Mouse (Mus musculus) cerebellum, adult 9-10 months (tissue): ENCODE results near the gene Wdr5.

Experiments used
- DNase-seq: peaks from one replicate; pipeline ENCODE4 v3.0.0; 2022

Gene Wdr5

DNA sequence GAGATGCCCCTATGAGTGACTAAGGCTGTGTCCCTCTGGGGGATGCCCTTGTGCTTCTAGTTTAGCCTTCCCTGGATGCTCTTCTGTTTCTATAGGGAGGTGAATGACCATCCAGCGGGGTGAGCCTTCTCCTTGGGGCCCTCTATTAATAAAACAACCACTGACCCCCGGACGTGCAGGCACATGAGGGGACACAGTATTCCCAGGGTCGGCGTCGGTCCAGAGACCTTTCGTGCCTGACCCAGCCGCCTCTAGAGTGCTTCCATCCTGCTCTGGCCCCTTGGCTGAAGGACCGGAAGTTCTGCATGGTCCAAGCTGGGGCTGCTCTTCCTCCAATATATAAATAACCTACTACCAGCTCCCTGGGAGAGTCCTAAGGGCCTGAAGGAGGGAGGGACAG, 39.4 kb downstream of the Wdr5 start:
- DNase-seq = no peak

DNA sequence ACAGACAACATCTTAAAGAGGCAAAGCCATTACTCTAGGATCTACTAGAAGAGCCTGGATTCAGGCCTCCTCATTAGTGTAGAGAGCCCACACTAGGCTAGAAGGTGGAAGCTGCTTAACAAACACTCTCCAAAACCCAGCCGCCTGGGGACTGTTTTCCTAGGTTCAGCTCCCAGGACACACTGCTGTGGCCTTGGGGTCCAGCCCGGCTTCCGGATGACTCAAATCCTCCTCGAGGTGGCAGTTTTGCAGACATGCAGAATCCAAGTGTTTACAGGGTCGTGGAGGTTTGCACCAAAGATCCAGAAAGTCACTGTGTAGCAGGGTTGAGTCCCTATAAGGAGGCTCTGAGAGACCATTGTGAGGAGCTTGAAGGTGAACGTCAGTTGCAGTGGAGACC, 42.0 kb downstream of the Wdr5 start:
- DNase-seq = no peak

DNA sequence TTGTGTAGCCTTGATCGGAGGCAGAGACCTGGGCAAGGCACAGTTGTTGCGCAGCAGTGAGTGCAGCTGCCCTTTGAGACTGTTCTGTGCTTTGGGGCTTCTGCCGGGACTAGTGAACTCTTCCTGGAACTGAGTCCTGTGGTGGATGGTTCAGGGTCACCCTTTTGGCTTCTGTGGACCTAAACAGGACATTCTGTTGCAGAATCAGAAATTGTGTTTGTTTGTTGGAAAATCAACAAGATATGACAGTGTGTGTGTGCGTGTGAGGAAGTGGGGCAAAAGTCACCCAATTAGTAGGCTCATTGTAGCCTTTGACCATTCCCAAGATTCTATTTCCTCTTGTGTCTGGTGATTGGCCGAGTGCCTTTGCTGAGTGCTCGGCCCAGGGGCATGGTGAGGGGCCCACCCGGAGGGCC, 45.8 kb downstream of the Wdr5 start:
- DNase-seq = no peak

DNA sequence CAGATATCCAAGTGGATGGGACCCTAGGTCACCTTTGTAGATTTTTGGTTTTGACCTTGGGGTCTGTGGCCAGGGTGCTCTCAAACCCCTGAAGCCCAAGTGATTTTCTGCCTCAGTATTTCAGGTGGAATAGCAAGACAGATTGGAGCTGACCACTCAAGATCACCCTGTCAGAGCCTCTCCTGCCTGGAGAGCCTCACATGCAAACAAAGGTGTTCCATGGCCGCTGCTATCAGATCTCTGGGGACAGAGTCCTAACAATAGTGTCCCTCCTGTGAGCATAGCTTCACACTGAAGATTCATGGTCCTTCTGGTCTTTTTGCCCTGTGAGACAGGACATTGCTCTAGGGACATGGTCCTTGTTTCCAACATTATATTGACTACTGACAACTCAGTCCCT, 46.2 kb downstream of the Wdr5 start:
- no peak for DNase-seq

DNA sequence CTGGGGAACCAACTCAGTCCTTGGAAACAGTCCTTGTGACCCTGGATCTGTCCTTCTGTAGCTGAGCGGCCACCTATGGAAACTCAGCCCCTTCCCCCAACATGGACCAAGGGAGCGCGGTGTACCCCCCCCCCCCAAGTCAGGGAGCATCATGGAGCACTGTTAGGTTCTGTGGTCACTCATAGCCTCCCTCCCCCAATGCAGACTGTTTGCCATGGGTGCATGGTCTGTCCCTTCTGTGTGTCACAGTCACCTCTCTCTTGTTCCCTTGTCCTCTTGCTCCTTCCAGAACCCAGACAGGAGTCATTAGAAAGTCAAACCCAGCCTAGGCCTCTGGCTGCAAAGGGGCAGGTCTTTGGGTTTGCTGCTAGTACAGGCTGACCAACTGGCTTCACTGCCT, 46.9 kb downstream of the Wdr5 start:
- DNase-seq = no peak

DNA sequence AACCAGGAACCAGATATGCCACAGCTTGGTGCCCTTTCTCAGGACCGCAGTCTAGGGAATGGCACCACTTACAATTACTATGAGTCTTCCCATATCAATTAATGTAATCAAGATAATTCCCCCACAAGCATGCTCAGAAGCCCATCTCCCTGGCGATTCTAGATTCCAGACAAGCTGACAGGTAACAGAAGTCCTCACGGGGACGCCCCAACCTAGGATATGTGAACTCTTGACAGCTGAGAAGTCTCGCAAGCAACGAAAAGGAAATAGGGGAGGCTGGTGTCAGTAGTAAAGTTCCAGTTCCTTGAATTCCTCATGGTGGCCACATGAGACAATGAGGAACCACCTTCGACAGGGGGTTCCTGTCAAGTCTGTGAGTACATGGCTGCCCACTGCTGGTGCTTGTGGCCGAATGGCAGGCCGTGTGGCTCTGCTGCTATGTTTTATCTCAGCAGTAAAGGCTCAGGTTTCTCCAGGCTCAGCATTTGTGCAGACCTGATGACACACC, 48.7 kb downstream of the Wdr5 start:
- DNase-seq = no peak

DNA sequence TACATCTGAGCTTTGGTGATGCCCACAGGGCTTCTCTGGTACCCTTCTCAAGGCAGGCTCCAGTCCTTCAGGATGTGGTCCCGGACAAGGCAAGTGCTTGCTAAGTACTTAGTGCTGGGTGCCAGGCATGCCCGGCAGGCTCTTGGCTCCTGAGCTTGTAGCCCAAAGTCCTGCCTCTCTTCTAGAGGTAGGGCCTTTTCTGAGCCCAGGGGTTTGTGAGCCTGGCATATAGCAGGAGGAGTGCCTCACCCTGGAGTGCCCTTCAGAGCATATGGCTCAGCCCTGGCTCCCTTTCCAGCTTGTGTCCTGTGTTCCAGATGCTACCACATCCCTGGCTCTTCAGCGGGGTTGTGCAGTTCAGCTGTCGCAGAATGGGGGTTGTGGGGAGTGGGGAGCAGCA, 49.7 kb downstream of the Wdr5 start:
- DNase-seq = no peak

DNA sequence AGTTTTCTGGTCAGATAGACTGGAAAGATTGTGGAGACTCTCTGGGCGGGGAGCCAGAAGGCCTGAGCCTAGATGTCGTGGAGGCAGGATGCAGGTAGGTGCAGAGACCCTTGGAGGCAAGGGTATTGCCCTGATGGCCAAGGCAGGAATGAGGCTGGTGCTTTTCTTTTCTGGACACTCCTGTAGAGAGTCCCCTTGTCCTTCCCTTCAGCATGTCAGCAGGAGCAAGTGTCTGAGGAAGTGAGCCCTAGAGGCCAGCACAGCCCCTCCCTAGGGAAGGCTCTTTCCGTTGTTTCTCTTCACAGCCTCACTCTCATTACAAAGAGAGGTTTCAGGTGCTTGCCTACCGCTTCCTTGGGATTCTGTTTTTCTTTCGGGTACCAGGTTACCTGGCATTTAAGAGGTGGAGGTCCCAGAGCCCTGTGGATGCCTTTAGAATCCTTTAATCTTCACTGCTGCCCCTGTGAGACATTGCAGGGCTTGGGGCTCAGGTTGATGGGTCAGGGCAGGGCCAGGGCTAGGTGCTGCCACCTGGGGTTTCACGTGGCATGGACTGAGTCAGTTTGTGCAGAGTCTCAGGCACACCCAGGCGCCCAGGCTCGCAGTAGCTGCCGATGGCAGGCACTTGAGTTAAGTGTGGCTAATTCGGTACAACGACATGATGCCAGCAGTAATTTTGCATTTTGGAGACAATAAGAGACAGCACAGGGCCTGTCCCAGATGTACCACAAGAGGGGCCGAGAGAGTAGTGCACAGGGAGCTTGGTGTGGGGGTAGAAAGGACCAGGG, 50.6 kb downstream of the Wdr5 start:
- DNase-seq = no peak

DNA sequence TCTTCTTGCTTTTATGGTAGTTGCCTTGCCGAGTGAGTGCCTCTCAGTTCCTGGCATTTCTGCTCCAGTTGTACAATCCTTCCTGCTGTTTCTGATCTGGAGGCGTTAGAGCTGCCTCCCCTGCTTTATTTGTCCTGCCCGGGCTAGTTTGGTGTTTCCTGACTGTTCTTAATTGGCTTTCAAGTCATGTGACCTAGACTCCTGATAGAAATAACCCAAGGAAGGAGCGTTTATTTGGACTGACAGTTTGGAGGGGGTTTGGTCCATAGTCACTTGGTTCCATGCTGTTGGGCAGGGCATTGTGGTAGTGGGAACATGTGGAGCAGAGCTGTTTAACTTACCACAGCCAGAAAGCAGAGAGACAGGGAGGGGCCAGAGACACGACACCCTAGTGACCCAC, 55.9 kb downstream of the Wdr5 start:
- no peak for DNase-seq

DNA sequence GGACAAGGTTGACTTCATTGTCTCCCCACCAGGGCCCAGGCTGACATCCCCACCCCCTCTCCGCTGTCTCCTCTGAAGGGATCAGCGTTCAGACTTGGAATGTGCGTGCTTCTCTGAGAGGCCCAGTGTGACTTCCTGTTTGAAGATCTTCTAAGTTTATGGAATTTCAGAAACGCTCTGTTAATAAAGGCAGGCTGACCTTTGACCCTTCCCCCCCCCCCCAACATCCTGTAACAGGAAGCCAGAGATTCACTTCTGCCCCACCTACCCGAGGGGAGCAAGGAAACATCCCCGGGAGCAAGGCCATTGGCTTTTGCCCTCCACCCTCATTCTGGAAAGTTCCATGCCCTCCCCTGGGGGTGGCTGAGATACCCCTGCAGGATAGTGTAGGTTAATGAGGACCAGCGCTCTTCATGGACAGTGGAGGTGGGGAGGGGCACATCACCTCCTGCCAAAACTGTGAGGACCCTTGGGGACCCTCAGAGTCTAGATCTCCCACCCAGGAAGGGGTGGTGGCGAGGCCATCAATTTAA, 57.4 kb downstream of the Wdr5 start:
- DNase-seq = no peak

DNA sequence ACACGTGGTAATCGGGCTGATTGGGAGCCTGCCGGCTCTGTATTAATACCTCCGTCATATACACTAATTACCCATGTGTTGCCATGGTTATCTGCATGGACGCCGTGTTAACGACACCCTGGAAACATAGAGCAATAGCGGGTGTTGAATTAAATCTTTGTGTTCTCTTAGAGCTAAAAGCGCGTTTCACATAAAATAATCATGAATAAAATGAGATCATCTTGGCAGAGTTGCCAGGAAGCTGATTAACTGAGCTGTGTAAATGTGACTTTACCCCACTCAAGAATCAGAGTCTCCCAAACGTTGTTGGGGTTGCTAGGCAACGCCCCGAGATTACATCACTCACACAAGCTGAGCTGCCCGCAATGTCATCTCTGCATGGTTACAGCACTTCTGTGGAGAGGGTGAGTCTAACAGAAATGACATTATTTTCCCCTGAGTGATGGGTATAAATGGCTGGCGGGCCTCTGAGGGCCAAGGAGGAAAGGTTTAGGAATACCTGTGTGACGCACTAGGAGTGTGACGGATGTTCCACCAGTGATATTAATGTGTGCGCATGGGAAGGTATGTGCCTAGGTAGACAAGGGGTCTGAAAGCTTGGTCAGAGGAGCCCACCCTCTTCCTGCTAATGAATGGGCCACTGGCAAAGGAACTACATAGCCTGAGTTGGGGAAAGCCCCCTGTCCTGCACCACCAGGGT, 58.1 kb downstream of the Wdr5 start:
- DNase-seq = no peak

DNA sequence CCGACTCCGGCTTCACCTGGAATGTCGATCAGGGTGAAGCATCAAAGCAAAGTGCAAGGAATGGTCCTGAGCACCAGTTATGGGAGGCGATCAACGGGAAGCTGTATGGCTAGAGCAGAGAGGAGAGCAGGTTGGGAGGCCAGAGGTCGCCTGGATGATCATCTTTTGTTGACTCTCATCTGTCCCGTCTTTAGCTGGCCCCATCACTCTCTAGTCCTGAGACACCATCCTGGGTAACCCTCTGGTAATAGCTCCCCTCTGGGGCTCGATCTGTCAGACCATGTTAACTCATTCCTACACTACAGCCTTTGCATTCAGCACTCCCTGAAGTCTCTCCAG, 58.6 kb downstream of the Wdr5 start:
- no peak for DNase-seq

DNA sequence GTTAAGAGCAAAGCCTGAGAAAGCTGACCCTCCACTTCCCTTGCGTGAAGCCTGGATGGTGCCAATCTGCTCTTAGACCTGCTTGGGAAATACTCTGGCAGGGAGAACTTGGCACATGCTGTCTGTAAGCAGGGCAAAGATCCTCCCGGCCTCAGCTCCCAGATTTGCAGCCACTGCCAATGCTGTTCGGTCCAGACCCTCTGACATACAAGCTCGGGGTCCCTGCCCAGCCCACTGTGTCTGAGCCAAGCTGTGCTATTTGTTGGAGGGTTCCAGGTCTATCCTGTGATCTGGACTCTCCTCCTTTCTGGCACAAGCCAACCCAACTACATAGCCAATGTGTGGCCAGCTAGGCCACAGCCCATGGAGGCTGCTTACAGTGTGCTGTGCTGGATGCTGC, 61.5 kb downstream of the Wdr5 start:
- no peak for DNase-seq

DNA sequence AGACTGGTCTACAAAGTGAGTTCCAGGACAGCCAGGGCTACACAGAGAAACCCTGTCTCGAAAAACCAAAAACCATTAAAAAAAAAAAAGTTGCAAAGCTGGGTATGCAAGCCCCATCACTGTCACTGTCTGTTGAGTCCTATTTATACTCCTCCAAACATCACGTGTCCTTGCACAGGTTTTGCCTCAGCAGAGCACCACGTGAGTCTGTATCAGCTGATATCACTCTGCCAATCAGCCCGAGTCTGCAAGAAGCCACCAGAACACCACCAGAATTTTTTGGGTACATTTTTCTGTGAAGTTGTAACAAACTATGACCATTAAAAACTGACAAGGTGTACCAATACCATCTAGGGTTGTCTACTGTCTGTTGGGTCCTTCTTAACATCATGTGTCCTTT, 63.6 kb downstream of the Wdr5 start:
- no peak for DNase-seq

DNA sequence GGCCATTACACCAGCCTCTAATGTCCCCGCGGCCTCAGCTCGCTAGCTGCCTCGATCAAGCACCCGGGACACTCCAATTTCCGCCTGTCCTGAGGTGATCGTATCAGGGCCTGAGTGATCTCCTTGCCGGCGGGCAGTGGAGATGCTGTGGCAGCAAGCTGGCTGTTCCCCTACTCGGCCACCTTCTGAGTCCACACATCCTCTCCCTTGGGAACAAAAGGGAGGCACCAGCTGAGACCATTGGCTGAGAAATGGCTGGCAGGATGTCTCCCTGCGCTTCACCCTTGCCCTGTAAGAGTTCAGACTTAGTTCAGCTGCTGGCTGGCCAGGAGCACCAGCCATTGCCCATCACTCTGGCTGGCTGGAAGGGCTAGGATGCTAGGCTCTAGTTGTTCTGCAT, 67.2 kb downstream of the Wdr5 start:
- no peak for DNase-seq

DNA sequence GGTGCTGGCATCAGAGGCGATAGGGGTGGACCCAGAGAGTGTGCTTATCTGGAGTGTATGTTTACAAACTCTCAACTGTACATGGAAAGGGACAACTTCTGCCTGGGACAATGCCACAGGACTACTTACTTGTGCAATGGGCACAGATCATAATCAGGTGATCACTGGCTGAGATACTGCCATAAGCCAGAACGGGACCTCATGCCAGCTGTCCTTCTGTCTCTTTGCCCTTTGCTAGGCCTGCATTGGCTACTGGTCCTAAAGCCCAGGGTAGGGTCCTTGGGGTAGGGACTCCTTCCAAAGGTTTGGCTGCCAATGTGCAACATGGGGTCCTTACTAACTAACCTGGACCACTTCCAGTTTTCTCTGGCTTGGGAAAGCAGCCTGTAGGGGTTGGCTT, 68.1 kb downstream of the Wdr5 start:
- DNase-seq = no peak

DNA sequence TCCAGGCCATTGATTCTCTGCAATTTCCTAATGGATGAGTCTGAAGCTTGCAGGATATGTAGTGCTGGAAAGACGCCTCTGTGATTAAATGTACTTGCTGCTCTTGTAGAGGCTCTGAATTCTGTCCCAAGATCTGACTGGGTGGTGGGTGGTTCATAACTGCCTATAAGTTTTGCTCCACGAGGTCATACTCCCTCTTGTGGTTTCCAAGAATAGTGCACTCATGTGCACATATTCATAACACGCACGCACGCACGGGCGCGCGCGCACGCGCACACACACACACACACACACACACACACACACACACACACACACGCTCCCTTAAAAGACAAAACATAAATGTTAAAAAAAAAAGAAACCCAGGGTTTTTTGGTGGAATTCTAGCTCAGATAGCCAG, 69.6 kb downstream of the Wdr5 start:
- DNase-seq = no peak
